Mouse (Mus musculus): ENCODE data around the gene Ninl.

- TF ChIP-seq CTCF (IDR thresholded peaks at IDR 0.05; ENCODE audit: control insufficient read depth, insufficient read depth, low read length) (no peak), POLR2A (IDR thresholded peaks at IDR 0.05; ENCODE audit: borderline replicate concordance, control insufficient read depth, low read depth, low read length) (0 out of 2 replicates have a peak, but pooled peaks have one; percentile 21)
These were observed 129.6 kb downstream of the Ninl start for GRCm38 (mm10) chr2:150909429-150910039.

Measured in bone marrow, adult 2 months (tissue).